Comparison of ENCODE assay signal across 23 mouse cellular contexts in the genomic region with DNA sequence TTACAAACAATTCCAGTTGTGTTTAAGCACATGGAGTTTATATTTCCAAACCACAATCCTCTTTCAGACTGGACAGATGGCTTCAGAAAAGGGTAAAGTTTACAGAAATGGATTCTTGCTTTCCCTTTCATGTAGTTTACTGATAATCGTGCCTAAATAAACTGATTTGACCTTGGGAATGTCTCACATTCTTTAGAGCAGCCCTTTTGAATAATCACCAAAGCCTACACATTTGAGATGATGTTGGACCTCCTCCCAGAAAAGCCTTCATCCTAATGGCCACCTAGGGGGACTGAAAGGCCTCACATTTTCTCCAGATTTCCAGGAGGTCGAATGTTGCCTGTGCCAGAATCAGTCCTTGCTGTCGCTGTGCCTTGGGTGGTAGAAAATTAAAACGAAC.
"Had no signal": no experiment of that assay in that cellular context is flagged by ENCODE, and none has a peak within 500 bp of the region (broad histone marks: within the 10 kb centered on the region; RNA-seq: fewer than 3 reads in every experiment).

No protein-coding gene starts in this region.

- H3K4me1 ChIP-seq: limb, embryonic 12.5 days; limb, embryonic 15.5 days; liver, embryonic 12.5 days; liver, embryonic 15.5 days; midbrain, embryonic 12.5 days; midbrain, embryonic 15.5 days; neural tube, embryonic 12.5 days; neural tube, embryonic 15.5 days had no signal

- H3K9ac ChIP-seq: limb, embryonic 12.5 days; limb, embryonic 15.5 days; liver, embryonic 12.5 days; liver, embryonic 15.5 days; midbrain, embryonic 12.5 days; midbrain, embryonic 15.5 days; neural tube, embryonic 12.5 days; neural tube, embryonic 15.5 days had no signal

- DNase-seq: kidney, adult 2 months; kidney, postnatal 14 days; kidney, postnatal 4 days; left cerebral cortex, postnatal 4 days; lung, adult 2 months; lung, postnatal 14 days; right cerebral cortex, adult 18-20 months; right cerebral cortex, postnatal 14 days; right cerebral cortex, postnatal 4 days; thymus, adult 2 months; thymus, postnatal 14 days; thymus, postnatal 4 days had no signal

- H3K27me3 ChIP-seq: limb, embryonic 12.5 days; limb, embryonic 15.5 days; liver, embryonic 12.5 days; liver, embryonic 15.5 days; midbrain, embryonic 12.5 days; midbrain, embryonic 15.5 days; neural tube, embryonic 12.5 days; neural tube, embryonic 15.5 days had no signal

- H3K9me3 ChIP-seq: limb, embryonic 12.5 days; limb, embryonic 15.5 days; liver, embryonic 12.5 days; liver, embryonic 15.5 days; midbrain, embryonic 12.5 days; midbrain, embryonic 15.5 days; neural tube, embryonic 12.5 days; neural tube, embryonic 15.5 days had no signal

- H3K4me2 ChIP-seq: limb, embryonic 12.5 days; limb, embryonic 15.5 days; liver, embryonic 12.5 days; liver, embryonic 15.5 days; midbrain, embryonic 12.5 days; midbrain, embryonic 15.5 days; neural tube, embryonic 12.5 days; neural tube, embryonic 15.5 days had no signal

- ATAC-seq: intestine, postnatal 0 days; liver, embryonic 12.5 days; midbrain, embryonic 15.5 days had no signal

- H3K27ac ChIP-seq: limb, embryonic 12.5 days; limb, embryonic 15.5 days; liver, embryonic 12.5 days; liver, embryonic 15.5 days; macrophage; midbrain, embryonic 12.5 days; midbrain, embryonic 15.5 days; neural tube, embryonic 12.5 days; neural tube, embryonic 15.5 days; stomach, postnatal 0 days had no signal

- H3K36me3 ChIP-seq: limb, embryonic 12.5 days; limb, embryonic 15.5 days; liver, embryonic 12.5 days; liver, embryonic 15.5 days; midbrain, embryonic 12.5 days; midbrain, embryonic 15.5 days; neural tube, embryonic 12.5 days; neural tube, embryonic 15.5 days had no signal

- H3K4me3 ChIP-seq: limb, embryonic 12.5 days; limb, embryonic 15.5 days; liver, embryonic 12.5 days; liver, embryonic 15.5 days; midbrain, embryonic 12.5 days; midbrain, embryonic 15.5 days; neural tube, embryonic 12.5 days; neural tube, embryonic 15.5 days had no signal
